Mouse (Mus musculus) left cerebral cortex, adult 9 months (tissue): ENCODE measurements at regions not wholly inside any gene's neighbourhood (a gene's known extent, or its start where the extent isn't known, plus 50 kb on each side); places are given as distances from the start of the nearest gene placed in this dataset.
"Not testable (repeated sequence)": the region's sequence is repeated elsewhere in the genome, so short reads cannot be mapped to it uniquely, and the experiment has no call there.

Experiments used
- DNase-seq, 2 experiments: peaks; one replicate each; pipeline ENCODE4 v3.0.0; 2022; ENCODE audit warnings: low spot score in 2 of 2

GRCm38 (mm10) chr13:72538633-72539032 lies 90.0 kb upstream of the Irx2 start:
- DNase-seq, result no peak

GRCm38 (mm10) chr13:72541706-72542105 lies 86.9 kb upstream of the Irx2 start:
- DNase-seq, result no peak

GRCm38 (mm10) chr13:72557951-72558350 lies 70.7 kb upstream of the Irx2 start:
- no peak for DNase-seq

- no peak for DNase-seq
Observed at GRCm38 (mm10) chr13:72571871-72572270, 56.7 kb upstream of the Irx2 start.

- no peak for DNase-seq
Observed at GRCm38 (mm10) chr13:72572846-72573245, 55.8 kb upstream of the Irx2 start.

- not testable (repeated sequence) for DNase-seq
Observed at GRCm38 (mm10) chr13:72574126-72574525, 54.5 kb upstream of the Irx2 start.

- DNase-seq, result no peak
Observed at GRCm38 (mm10) chr13:72576485-72576884, 52.1 kb upstream of the Irx2 start.

GRCm38 (mm10) chr13:72578416-72578815 lies 50.2 kb upstream of the Irx2 start:
- DNase-seq, result no peak
